Mouse (Mus musculus) ES-E14 (cell line): ENCODE measurements around the gene Timm29. TPM values are rescaled to one million over a fixed set of nuclear protein-coding genes. Genes with fewer than 3 reads are reported as not detected.

Experiments used
- DNase-seq: peaks from one replicate; pipeline ENCODE4 v3.0.0-alpha.2; 2013; ENCODE audit warnings: low read depth, low spot score
- H3K27ac ChIP-seq: 2 replicates; pipeline ENCODE4 v1.5.1; 2012; ENCODE audit warnings: low read depth, mild to moderate bottlenecking, low read length, moderate library complexity, mixed read lengths; ENCODE audit not compliant: poor library complexity, insufficient read depth, severe bottlenecking
- H3K36me3 ChIP-seq: 2 replicates; pipeline ENCODE4 v1.6.1; 2012; ENCODE audit warnings: mild to moderate bottlenecking, low read length, moderate library complexity, mixed read lengths; ENCODE audit not compliant: control insufficient read depth, poor library complexity, insufficient read depth, severe bottlenecking
- H3K4me1 ChIP-seq, 2 experiments: fragments of 150-350 bp in 1 of 2; sonication (generic) in 1 of 2; 2 replicates each; pipeline ENCODE4 v1.6.1; 2012; ENCODE audit warnings: low read length in 2 of 2, mild to moderate bottlenecking in 1 of 2, mixed read lengths in 1 of 2; ENCODE audit not compliant: control insufficient read depth in 2 of 2, insufficient read depth in 2 of 2, poor library complexity in 1 of 2
- H3K4me3 ChIP-seq, 2 experiments: fragments of 150-350 bp in 1 of 2; sonication (generic) in 1 of 2; 2 replicates each; pipeline ENCODE4 v1.5.1; 2012; ENCODE audit warnings: low read length in 2 of 2, low read depth in 1 of 2, mild to moderate bottlenecking in 1 of 2, mixed read lengths in 1 of 2; ENCODE audit not compliant: insufficient read depth in 1 of 2, poor library complexity in 1 of 2, severe bottlenecking in 1 of 2
- H3K9ac ChIP-seq: 2 replicates; pipeline ENCODE4 v1.6.1; 2012; ENCODE audit warnings: low read depth, mild to moderate bottlenecking, low read length, mixed read lengths; ENCODE audit not compliant: poor library complexity, insufficient read depth, severe bottlenecking
- H3K9me3 ChIP-seq: fragments of 150-350 bp; sonication (generic); 2 replicates; pipeline ENCODE4 v1.6.1; 2012; ENCODE audit warnings: low read depth, mild to moderate bottlenecking, low read length; ENCODE audit not compliant: control insufficient read depth, insufficient read depth
- CHD2 ChIP-seq: IDR thresholded peaks from 2 replicates; pipeline ENCODE4 v1.6.1; 2014; ENCODE audit warnings: mild to moderate bottlenecking, low read depth, low read length, inconsistent platforms
- HCFC1 ChIP-seq: IDR thresholded peaks from 2 replicates; pipeline ENCODE4 v1.6.1; 2012; ENCODE audit warnings: low read length, inconsistent platforms, borderline replicate concordance; ENCODE audit not compliant: insufficient read depth
- MAFK ChIP-seq: IDR thresholded peaks from 2 replicates; pipeline ENCODE4 v1.6.1; 2014; ENCODE audit warnings: mild to moderate bottlenecking, low read depth, low read length, inconsistent platforms; ENCODE audit not compliant: insufficient read depth
- ZC3H11A ChIP-seq: IDR thresholded peaks from 2 replicates; pipeline ENCODE4 v1.6.1; 2012; ENCODE audit warnings: low read depth, mild to moderate bottlenecking, inconsistent platforms, low read length, borderline replicate concordance
- ZNF384 ChIP-seq: IDR thresholded peaks from 2 replicates; pipeline ENCODE4 v1.6.1; 2012; ENCODE audit warnings: low read depth, low read length, inconsistent platforms
- in situ Hi-C, 2 experiments: fragments of 600-800 bp; cut with MboI; formaldehyde crosslinking; loops; one replicate each; pipeline ENCODE4 v1.15.1; 2025; ENCODE audit warnings: low sequenced_read_pairs in 2 of 2, inconsistent platforms in 1 of 2; ENCODE audit not compliant: unreplicated experiment in 2 of 2
- total RNA-seq: library from RNA; depleted of rRNA; stranded (reverse); fragments of 300-350 nt; gene quantifications from 2 replicates; pipeline ENCODE4 v1.2.3, GENCODE M21; 2012; rRNA removed

Timm29 gene
- total RNA-seq, 1 experiment: 22.6 TPM

- no peak overlapping the region for H3K27ac ChIP-seq
- no peak overlapping the region for H3K9ac ChIP-seq
- DNase-seq: no peak
- H3K4me3 ChIP-seq: no peak overlapping the region
- no peaks in the 10 kb centered on the region for H3K9me3 ChIP-seq
- no peak for TF ChIP-seq ZC3H11A
- no peak for TF ChIP-seq ZNF384
- TF ChIP-seq CHD2: no peak
- no peak for TF ChIP-seq HCFC1
- no peak for TF ChIP-seq MAFK
- in situ Hi-C loops: no loop called here
- peaks cover 0 to 3% of the 10 kb centered on the region in 2 experiments; a peak in 1 of 4 replicates for H3K4me1 ChIP-seq
- peaks cover 41% of the 10 kb centered on the region for H3K36me3 ChIP-seq
Measured at GRCm38 (mm10) chr9:21633106-21633505, 40.6 kb downstream of the Timm29 start.

GRCm38 (mm10) chr9:21635639-21636038, 43.1 kb downstream of the Timm29 start:
- H3K9ac ChIP-seq: no peak overlapping the region
- H3K36me3 ChIP-seq: peaks cover 55% of the 10 kb centered on the region
- no peaks in the 10 kb centered on the region for H3K9me3 ChIP-seq
- in situ Hi-C loops: no loop called here
- no peak for DNase-seq
- H3K4me3 ChIP-seq: no peak overlapping the region
- H3K4me1 ChIP-seq: 0 out of 4 replicates have a peak, but pooled peaks cover 0 to 3% of the 10 kb centered on the region in 2 experiments
- no peak for TF ChIP-seq CHD2
- no peak for TF ChIP-seq ZNF384
- TF ChIP-seq ZC3H11A: no peak
- TF ChIP-seq HCFC1: no peak
- no peak for TF ChIP-seq MAFK
- H3K27ac ChIP-seq: no peak overlapping the region

- Histone ChIP-seq H3K9ac (no peak overlapping the region), H3K36me3 (peaks cover 60% of the 10 kb centered on the region), H3K27ac (no peak overlapping the region), H3K9me3 (no peaks in the 10 kb centered on the region), H3K4me1 (no peaks in the 10 kb centered on the region), H3K4me3 (no peak overlapping the region)
- in situ Hi-C loops: no loop called here
- no peak for TF ChIP-seq ZC3H11A
- no peak for TF ChIP-seq ZNF384
- no peak for TF ChIP-seq HCFC1
- TF ChIP-seq CHD2: no peak
- TF ChIP-seq MAFK: no peak
- no peak for DNase-seq
Measured at GRCm38 (mm10) chr9:21639031-21639430, 46.5 kb downstream of the Timm29 start.

Other genes with a start within 250 kb of the Timm29 start
- gene Ilf3, start 224.9 kb upstream of the Timm29 start, total RNA-seq: 159 and 200 TPM in 2 replicates
- 62.7 and 100 TPM in 2 replicates for gene Qtrt1, start 180.9 kb upstream of the Timm29 start, total RNA-seq
- gene Dnm2, start 167.8 kb upstream of the Timm29 start, total RNA-seq: 56.3 and 69.6 TPM in 2 replicates
- 133 and 191 TPM in 2 replicates for gene Tmed1, start 82.5 kb upstream of the Timm29 start, total RNA-seq
- gene AB124611, start 66.5 kb upstream of the Timm29 start, total RNA-seq: not detected in 2 replicates
- 60.0 and 67.3 TPM in 2 replicates for gene Carm1, start 45.8 kb upstream of the Timm29 start, total RNA-seq
- 22.8 and 23.6 TPM in 2 replicates for gene Yipf2, start 106 bp downstream of the Timm29 start, total RNA-seq
- gene Smarca4, start 23.4 kb downstream of the Timm29 start, total RNA-seq: 104 and 122 TPM in 2 replicates
- gene Ldlr, start 130.8 kb downstream of the Timm29 start, total RNA-seq: 95.7 and 184 TPM in 2 replicates
- 127 and 169 TPM in 2 replicates for gene Spc24, start 167.6 kb downstream of the Timm29 start, total RNA-seq
- gene Kank2, start 206.0 kb downstream of the Timm29 start, total RNA-seq: 32.6 and 51.6 TPM in 2 replicates
- gene Angptl8, start 242.8 kb downstream of the Timm29 start, total RNA-seq: 0.48 TPM in 1 of 2 replicates, not detected in the other